Mouse (Mus musculus) induced T-regulatory cell, adult 2 months (primary cell): ENCODE measurements at regions not wholly inside any gene's neighbourhood (a gene's known extent, or its start where the extent isn't known, plus 50 kb on each side); places are given as distances from the start of the nearest gene placed in this dataset.

Experiments
- DNase-seq: peaks from one replicate; pipeline ENCODE4 v3.0.0-alpha.2; 2012; ENCODE audit warnings: low read depth

- no peak for DNase-seq
Observed at GRCm38 (mm10) chr14:105056171-105056570, 121.0 kb downstream of the Rbm26 start.

- DNase-seq: no peak
Observed at GRCm38 (mm10) chr14:105038798-105039197, 138.3 kb downstream of the Rbm26 start.

GRCm38 (mm10) chr14:105034712-105035377 lies 142.3 kb downstream of the Rbm26 start:
- no peak for DNase-seq

GRCm38 (mm10) chr14:105019971-105020370 lies 157.2 kb downstream of the Rbm26 start:
- DNase-seq: no peak

- no peak for DNase-seq
Observed at GRCm38 (mm10) chr14:105016089-105016846, 160.9 kb downstream of the Rbm26 start.

- no peak for DNase-seq
Observed at GRCm38 (mm10) chr14:105015278-105015677, 161.8 kb downstream of the Rbm26 start.

- DNase-seq: no peak
Observed at GRCm38 (mm10) chr14:105010742-105011141, 166.4 kb downstream of the Rbm26 start.

GRCm38 (mm10) chr14:105008331-105008730 lies 168.8 kb downstream of the Rbm26 start:
- no peak for DNase-seq

GRCm38 (mm10) chr14:104994066-104994465 lies 183.1 kb downstream of the Rbm26 start:
- no peak for DNase-seq

- DNase-seq: no peak
Observed at GRCm38 (mm10) chr14:104966046-104966445, 211.1 kb downstream of the Rbm26 start.

- no peak for DNase-seq
Observed at GRCm38 (mm10) chr14:104943450-104943849, 233.7 kb downstream of the Rbm26 start.

- DNase-seq: no peak
Observed at GRCm38 (mm10) chr14:104939961-104940360, 237.2 kb downstream of the Rbm26 start.

- DNase-seq: no peak
Observed at GRCm38 (mm10) chr14:104937083-104937864, 239.9 kb downstream of the Rbm26 start.

- no peak for DNase-seq
Observed at GRCm38 (mm10) chr14:104935956-104936355, 241.2 kb downstream of the Rbm26 start.

- DNase-seq: no peak
Observed at GRCm38 (mm10) chr14:104905706-104906105, 271.4 kb downstream of the Rbm26 start.

GRCm38 (mm10) chr14:104902120-104903027 lies 274.8 kb downstream of the Rbm26 start:
- DNase-seq: no peak

- DNase-seq: no peak
Observed at GRCm38 (mm10) chr14:104901072-104901471, 276.1 kb downstream of the Rbm26 start.

- no peak for DNase-seq
Observed at GRCm38 (mm10) chr14:104871203-104871602, 305.9 kb downstream of the Rbm26 start.

GRCm38 (mm10) chr14:104867540-104867939 lies 309.6 kb downstream of the Rbm26 start:
- no peak for DNase-seq

GRCm38 (mm10) chr14:104863881-104864280 lies 313.2 kb downstream of the Rbm26 start:
- no peak for DNase-seq

- no peak for DNase-seq
Observed at GRCm38 (mm10) chr14:104855913-104856312, 321.2 kb downstream of the Rbm26 start.

GRCm38 (mm10) chr14:104849274-104849673 lies 326.8 kb upstream of the Rnf219 start:
- no peak for DNase-seq
